ENCODE assay signal across 17 mouse cellular contexts in genomic region chr7:25084621-25085020, GRCm38 (mm10). TPM values are rescaled to one million over a fixed set of nuclear protein-coding genes. Genes with fewer than 3 reads are reported as not detected.
A peak's percentile ranks its signal among the peaks of the same experiment; 100 is the strongest.
DNase-seq lines count a peak whose midpoint lies in the region; ATAC-seq and TF ChIP-seq lines count a peak whose summit lies in the region.
"Had no signal": no experiment of that assay in that cellular context is flagged by ENCODE, and none has a peak within 500 bp of the region (broad histone marks: within the 10 kb centered on the region; RNA-seq: fewer than 3 reads in every experiment).

No protein-coding gene starts in this region.

- no peak overlapping the region for H3K4me2 ChIP-seq in intestine, embryonic 15.5 days (replicated peaks)
- no peak overlapping the region for H3K4me2 ChIP-seq in intestine, postnatal 0 days (replicated peaks; ENCODE audit: low read depth)

- TF ChIP-seq POLR2A in ES-Bruce4 (IDR thresholded peaks at IDR 0.05; ENCODE audit: insufficient read depth, low read length): no peak

- H3K4me3 ChIP-seq in intestine, embryonic 15.5 days (replicated peaks): no peak overlapping the region
- H3K4me3 ChIP-seq in intestine, postnatal 0 days (ENCODE audit: low read depth, low read length): no peak overlapping the region
- no peak overlapping the region for H3K4me3 ChIP-seq in ES-Bruce4 (ENCODE audit: low read depth, low read length)
- H3K4me3 ChIP-seq: layer of hippocampus, adult 2 months had no signal

- WGBS in intestine, embryonic 15.5 days: 48% methylated on average over 5 of the region's 5 CpGs
- WGBS in intestine, postnatal 0 days: 22% methylated on average over 5 of the region's 5 CpGs

- DNase-seq in lung, postnatal 36 days: peak; percentile 60
- no peak for DNase-seq in kidney, adult 11 months
- no peak for DNase-seq in frontal cortex, postnatal 25 days (ENCODE audit: low spot score in 2 of 2)
- DNase-seq: adrenal gland, postnatal 25 days; cerebellum, adult 11 months; forebrain, postnatal 0 days; gastrocnemius, postnatal 36 days; heart, postnatal 10 days; right cerebral cortex, postnatal 25 days; thymus, postnatal 36 days had no signal

- peak; percentile 61 for ATAC-seq in intestine, embryonic 15.5 days
- ATAC-seq in intestine, postnatal 0 days: no peak
- peak; percentile 70 for ATAC-seq in granulocyte monocyte progenitor cell, adult 5-6 weeks (replicated peaks; ENCODE audit: poor library complexity, severe bottlenecking)
- ATAC-seq in inflammation-experienced regulatory T-cells, adult 6 months: no peak
- ATAC-seq: forebrain, postnatal 0 days had no signal

- TF ChIP-seq CTCF in intestine, postnatal 0 days (IDR thresholded peaks at IDR 0.05; ENCODE audit: low read depth): no peak
- TF ChIP-seq CTCF in ES-Bruce4 (IDR thresholded peaks at IDR 0.05; ENCODE audit: low read depth, low read length): no peak

- peaks cover 5% of the 10 kb centered on the region; the same call in 1 of the 2 replicates for H3K4me1 ChIP-seq in intestine, embryonic 15.5 days (replicated peaks)
- no peaks in the 10 kb centered on the region for H3K4me1 ChIP-seq in intestine, postnatal 0 days (replicated peaks; ENCODE audit: control insufficient read depth, insufficient read depth, low read length)
- peaks cover 6% of the 10 kb centered on the region for H3K4me1 ChIP-seq in ES-Bruce4 (ENCODE audit: control insufficient read depth, insufficient read depth, low read length)

- H3K9ac ChIP-seq in intestine, embryonic 15.5 days: no peak overlapping the region
- H3K9ac ChIP-seq in intestine, postnatal 0 days (ENCODE audit: low read depth, low read length): no peak overlapping the region; the same call in 1 of the 2 replicates
- no peak overlapping the region for H3K9ac ChIP-seq in ES-Bruce4 (ENCODE audit: low read depth, poor library complexity, severe bottlenecking)
- H3K9ac ChIP-seq: forebrain, postnatal 0 days had no signal

- H3K36me3 ChIP-seq in intestine, embryonic 15.5 days: peaks cover 45% of the 10 kb centered on the region
- H3K36me3 ChIP-seq in intestine, postnatal 0 days (ENCODE audit: control insufficient read depth, insufficient read depth): peaks cover 44% of the 10 kb centered on the region
- H3K36me3 ChIP-seq in ES-Bruce4 (ENCODE audit: control insufficient read depth, insufficient read depth, low read length, poor library complexity, severe bottlenecking): peaks cover 33% of the 10 kb centered on the region

- no peaks in the 10 kb centered on the region for H3K27me3 ChIP-seq in intestine, embryonic 15.5 days (replicated peaks)
- no peaks in the 10 kb centered on the region for H3K27me3 ChIP-seq in intestine, postnatal 0 days (replicated peaks; ENCODE audit: control insufficient read depth, insufficient read depth, low read length)
- H3K27me3 ChIP-seq in ES-Bruce4 (ENCODE audit: control insufficient read depth, insufficient read depth, low read length, poor library complexity, severe bottlenecking): no peaks in the 10 kb centered on the region

- H3K9me3 ChIP-seq in intestine, embryonic 15.5 days: no peaks in the 10 kb centered on the region
- no peaks in the 10 kb centered on the region for H3K9me3 ChIP-seq in intestine, postnatal 0 days (ENCODE audit: control insufficient read depth)
- no peaks in the 10 kb centered on the region for H3K9me3 ChIP-seq in ES-Bruce4 (replicated peaks; ENCODE audit: control insufficient read depth, insufficient read depth, low read length, poor library complexity, severe bottlenecking)

- no peak for TF ChIP-seq EP300 in ES-Bruce4 (IDR thresholded peaks at IDR 0.05; ENCODE audit: insufficient read depth, low read depth, low read length)

- H3K27ac ChIP-seq in intestine, embryonic 15.5 days: no peak overlapping the region
- H3K27ac ChIP-seq in intestine, postnatal 0 days (ENCODE audit: low read depth, low read length): no peak overlapping the region
- peak overlapping the region; percentile 37; the same call in 1 of the 2 replicates for H3K27ac ChIP-seq in ES-Bruce4 (ENCODE audit: insufficient read depth, low read length)
- H3K27ac ChIP-seq: layer of hippocampus, adult 2 months; macrophage had no signal

RNA-seq across cellular contexts. Expression of gene Zfp574, which starts 12.3 kb away (rescaled TPM):
- 24.7 and 25.3 TPM in 2 replicates for polyA plus RNA-seq in intestine, embryonic 15.5 days (2015; fragmentation: Nextera tagmentation; extraction: Ambion mirVana)
- 11.6 and 12.1 TPM in 2 replicates for polyA plus RNA-seq in intestine, postnatal 0 days (2015; fragmentation: Nextera tagmentation; extraction: Ambion mirVana)
- polyA plus RNA-seq in ES-Bruce4 (2011; ENCODE audit: insufficient read depth, insufficient read length, low read depth, missing spikeins): 13.5 and 14.8 TPM in 2 replicates
- 6.7 and 13.2 TPM in 2 replicates for total RNA-seq in granulocyte monocyte progenitor cell, adult 5-6 weeks (2014; fragmentation: Nextera tagmentation)
- 5.6 and 6.5 TPM in 2 replicates for total RNA-seq in granulocyte monocyte progenitor cell, adult 5-6 weeks (2017)
- 10 to 100 TPM in 2 of 3 experiments, 1 to 10 TPM in 1; 8.9 to 11.3 (median 11.3) TPM for polyA plus RNA-seq in inflammation-experienced regulatory T-cells, adult 6 months (2017; shearing (Covaris generic))

RNA-seq across cellular contexts. Expression of gene Grik5, which starts 12.5 kb away (rescaled TPM):
- 3.3 and 3.7 TPM in 2 replicates for polyA plus RNA-seq in intestine, embryonic 15.5 days (2015; fragmentation: Nextera tagmentation; extraction: Ambion mirVana)
- 1.3 TPM in 2 replicates for polyA plus RNA-seq in intestine, postnatal 0 days (2015; fragmentation: Nextera tagmentation; extraction: Ambion mirVana)
- polyA plus RNA-seq in ES-Bruce4 (2011; ENCODE audit: insufficient read depth, insufficient read length, low read depth, missing spikeins): 31.5 and 40.0 TPM in 2 replicates
- 5.0 and 9.4 TPM in 2 replicates for total RNA-seq in granulocyte monocyte progenitor cell, adult 5-6 weeks (2014; fragmentation: Nextera tagmentation)
- total RNA-seq in granulocyte monocyte progenitor cell, adult 5-6 weeks (2017): 0.72 and 1.8 TPM in 2 replicates
- 1 to 10 TPM; 3.1 to 4.9 (median 3.2) TPM for polyA plus RNA-seq in inflammation-experienced regulatory T-cells, adult 6 months (2017; shearing (Covaris generic))

Comparison
In these comparisons a context has a peak if more than half of its experiments do, and no peak if none do; other contexts are left out.
1. ATAC-seq: peak in intestine, embryonic 15.5 days (single experiment) and granulocyte monocyte progenitor cell, adult 5-6 weeks (single experiment); none in intestine, postnatal 0 days (single experiment) and inflammation-experienced regulatory T-cells, adult 6 months (single experiment).